Mouse (Mus musculus) left cerebral cortex, adult 9 months (tissue): ENCODE measurements around the gene Strip1.
A peak's percentile ranks its signal among the peaks of the same experiment; 100 is the strongest.
"Not testable (repeated sequence)": the region's sequence is repeated elsewhere in the genome, so short reads cannot be mapped to it uniquely, and the experiment has no call there.

Experiments
- DNase-seq, 2 experiments: peaks; one replicate each; pipeline ENCODE4 v3.0.0; 2022; ENCODE audit warnings: low spot score in 2 of 2

The Strip1 gene

GRCm38 (mm10) chr3:107631523-107631958 lies at the start of gene Strip1:
Gene Strip1 (minus strand): TSS chr3:107631694.
- peak; percentile 85 to 96 for DNase-seq

GRCm38 (mm10) chr3:107680790-107681576 lies 49.5 kb upstream of the Strip1 start:
- DNase-seq: peak; percentile 71 to 81

DNA sequence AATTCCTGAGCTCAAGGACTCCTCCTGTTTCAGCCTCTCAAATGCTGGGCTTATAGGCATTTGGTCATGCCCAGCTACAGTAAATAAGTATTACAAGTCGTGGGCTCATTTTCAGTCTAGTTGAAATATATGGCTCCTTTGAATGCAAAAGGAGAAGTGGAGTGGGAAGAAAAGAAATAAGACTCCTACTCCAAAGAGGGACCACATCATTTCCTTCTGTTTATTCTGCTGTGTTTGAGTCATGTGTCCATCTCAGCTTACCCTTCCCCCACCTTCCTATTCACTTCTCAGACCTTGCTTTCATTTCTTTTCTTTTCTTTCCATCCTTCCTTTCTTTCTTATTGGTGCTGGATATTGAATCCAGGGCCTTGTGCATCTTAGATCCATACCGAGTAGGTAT lies 40.0 kb upstream of the Strip1 start:
- no peak for DNase-seq

DNA sequence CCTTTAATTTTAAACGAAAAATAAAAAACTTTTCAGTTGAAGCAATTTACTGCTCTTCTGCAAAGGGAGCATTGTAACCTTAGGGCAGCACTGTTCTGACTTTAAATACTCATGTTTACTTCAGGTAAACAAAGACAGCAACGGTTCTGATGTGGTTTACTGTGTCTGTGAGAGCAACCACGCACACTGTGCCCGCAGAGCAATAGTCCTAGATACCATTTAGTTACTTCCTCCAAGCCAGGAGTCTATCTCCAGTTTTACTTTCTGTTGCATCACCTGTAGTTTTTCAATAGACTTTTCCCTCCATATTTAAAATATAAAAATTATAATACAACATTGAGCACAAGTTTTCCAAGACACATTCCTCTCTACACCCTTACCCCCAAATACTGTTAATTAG lies 39.0 kb upstream of the Strip1 start:
- no peak for DNase-seq

GRCm38 (mm10) chr3:107668786-107669185 lies 37.3 kb upstream of the Strip1 start:
- DNase-seq: no peak

DNA sequence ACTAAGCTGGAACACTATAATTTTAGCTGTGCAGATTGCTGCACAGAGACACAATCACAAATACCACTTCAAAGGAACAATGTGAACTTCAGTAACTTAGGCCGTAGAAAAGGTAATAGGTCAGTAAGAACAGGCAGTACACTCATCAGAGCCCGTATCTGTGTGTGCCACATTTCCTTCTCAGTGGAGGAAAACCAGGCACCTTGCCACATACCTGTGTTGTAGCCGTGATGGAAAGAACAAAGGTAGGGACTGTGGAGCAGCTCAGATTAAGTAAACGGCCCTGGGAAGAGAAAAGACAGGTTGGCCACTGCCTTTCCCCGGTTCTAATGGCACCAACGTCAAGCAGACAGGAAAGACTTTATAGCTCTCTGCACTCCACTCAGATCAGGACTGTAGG lies 35.9 kb upstream of the Strip1 start:
- no peak for DNase-seq

DNA sequence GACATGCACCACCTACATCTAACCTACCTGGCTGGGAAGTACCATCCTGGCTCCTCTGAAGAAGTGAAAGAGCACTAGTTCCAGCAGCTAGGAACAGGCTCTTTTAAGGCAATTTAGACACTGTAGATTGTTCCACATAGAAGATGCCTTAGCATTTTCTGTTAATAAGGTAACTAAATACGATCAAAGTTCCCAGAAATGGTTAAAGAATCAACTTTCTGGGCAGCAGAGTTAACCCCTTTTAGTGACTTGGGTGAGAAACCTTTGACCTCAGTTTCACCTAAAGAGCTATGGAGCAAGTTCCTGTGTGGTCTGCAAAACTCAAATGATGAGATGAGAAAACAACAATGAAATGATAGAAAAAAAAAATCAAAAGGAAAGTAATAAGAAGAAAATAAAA lies 33.1 kb upstream of the Strip1 start:
- DNase-seq: no peak

DNA sequence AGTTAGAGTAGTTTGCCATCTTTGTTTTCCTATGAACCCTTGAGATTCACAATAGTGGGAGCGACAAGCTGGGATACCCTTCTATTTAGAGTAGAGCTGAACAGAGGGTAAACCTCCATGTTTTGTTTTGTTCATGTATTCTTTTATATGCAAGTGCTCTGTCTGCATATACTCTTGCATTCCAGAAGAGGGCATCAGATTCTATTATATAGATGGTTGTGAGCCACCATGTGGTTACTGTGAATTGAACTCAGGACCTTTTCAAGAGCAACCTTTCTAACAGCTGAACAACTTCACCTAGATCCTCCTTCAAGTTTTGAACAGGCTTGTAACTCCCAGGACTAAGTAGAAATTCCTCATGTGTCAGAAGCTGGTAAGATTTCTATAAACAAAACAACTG lies 27.5 kb upstream of the Strip1 start:
- DNase-seq: no peak

DNA sequence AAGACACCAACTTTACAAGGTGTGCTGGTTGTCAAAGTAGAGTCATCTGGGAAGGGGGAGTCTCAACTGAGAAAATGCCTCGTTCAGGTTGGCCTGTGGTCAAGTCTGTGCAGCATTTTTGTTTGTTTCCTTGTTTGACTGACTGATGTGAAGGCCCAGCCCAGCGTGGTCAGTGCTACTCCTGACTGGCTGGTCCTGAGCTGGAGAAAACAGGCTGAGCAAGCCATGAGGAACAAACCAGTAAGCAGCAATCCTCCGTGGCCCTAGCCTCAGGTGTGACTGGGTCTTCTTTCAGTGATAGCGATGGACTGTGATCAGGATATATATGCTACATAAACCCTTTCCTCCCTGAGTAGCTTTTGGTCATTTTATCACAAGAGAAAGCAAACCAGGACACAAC lies 25.4 kb upstream of the Strip1 start:
- DNase-seq: no peak

DNA sequence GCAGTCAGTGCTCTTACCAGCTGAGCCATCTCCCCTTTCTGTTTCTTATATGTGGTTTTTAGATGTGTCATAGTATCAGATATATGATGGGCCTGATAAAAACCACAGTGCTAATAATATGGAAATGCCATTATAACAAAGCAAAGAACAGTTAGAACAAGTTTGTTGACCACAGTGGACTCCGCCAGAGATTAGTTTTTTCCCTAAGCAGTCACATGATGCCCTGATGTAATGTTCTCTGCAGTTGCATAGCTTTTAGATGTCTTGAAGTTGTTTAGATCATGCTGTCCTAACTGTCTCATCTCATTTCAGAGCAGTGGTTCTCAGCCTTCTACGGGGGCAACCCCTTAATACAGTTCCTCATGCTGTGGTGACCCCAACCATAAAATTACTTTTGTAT lies 24.7 kb upstream of the Strip1 start:
- no peak for DNase-seq

- no peak for DNase-seq
Observed at GRCm38 (mm10) chr3:107655491-107655890, 24.0 kb upstream of the Strip1 start.

- no peak for DNase-seq
Observed at GRCm38 (mm10) chr3:107654861-107655260, 23.4 kb upstream of the Strip1 start.

- no peak for DNase-seq
Observed at GRCm38 (mm10) chr3:107652968-107653367, 21.5 kb upstream of the Strip1 start.

DNA sequence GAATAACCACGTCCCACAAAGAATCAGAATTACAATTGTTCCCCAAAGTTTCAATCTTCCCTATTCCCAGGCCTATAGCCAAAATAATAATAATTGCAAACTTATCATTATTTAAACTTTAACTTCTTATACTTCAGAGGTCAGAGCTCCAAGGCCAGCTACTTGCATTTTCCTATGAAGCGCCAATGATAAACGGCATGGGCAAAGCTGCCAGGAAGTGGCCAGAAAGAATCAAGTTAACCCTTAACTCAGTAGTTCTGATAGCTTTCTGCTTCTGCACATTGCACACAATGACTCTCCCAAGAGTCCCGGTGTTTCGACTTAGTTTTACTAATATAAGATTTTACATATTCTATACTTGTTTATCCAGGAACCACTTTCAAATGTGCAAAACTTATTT lies 18.8 kb upstream of the Strip1 start:
- not testable (repeated sequence) for DNase-seq

- DNase-seq: no peak
Observed at GRCm38 (mm10) chr3:107646947-107647346, 15.5 kb upstream of the Strip1 start.

GRCm38 (mm10) chr3:107637606-107638172 lies 6.2 kb upstream of the Strip1 start:
- DNase-seq: no peak

- DNase-seq: no peak
Observed at GRCm38 (mm10) chr3:107636236-107636635, 4.7 kb upstream of the Strip1 start.

DNA sequence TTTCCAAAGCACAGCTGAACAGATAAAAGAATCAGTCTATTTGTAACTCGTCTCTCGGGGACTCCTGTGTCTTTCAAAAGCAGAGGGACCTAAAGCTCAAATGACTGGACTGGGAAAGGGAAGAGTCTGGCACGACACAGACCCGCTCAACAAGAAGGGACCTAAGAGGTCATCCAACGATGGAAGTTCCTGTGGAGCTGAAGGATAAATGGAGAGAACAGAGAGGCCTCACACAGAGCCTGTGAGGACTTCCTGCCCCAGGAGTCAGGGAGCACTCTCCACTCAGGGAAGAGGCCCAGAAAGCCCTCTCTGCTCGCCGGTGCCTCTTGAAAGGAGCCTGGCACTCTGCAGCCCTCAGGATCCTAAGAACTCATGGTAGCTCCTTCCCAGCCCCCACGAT lies 4.3 kb upstream of the Strip1 start:
- DNase-seq: no peak

DNA sequence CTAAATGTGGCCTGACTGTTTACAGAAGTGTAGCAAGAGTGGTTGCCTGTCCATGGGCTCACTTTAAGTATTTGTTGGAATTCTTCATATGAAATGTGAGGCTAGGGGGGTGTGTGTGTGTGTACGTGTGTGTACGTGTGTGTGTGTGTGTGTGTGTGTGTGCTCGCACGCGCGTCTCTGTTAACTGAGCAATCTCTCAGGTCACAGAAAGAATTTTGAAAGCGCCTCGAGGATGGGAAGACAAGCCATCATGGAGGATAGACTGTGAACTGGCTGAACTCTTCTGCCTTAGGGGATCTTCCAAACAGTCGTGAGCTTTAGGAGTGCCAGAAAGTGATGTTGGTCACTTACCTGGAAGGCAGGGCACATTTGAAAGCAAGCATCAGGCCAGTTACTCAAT lies 2.4 kb upstream of the Strip1 start:
- DNase-seq: no peak

DNA sequence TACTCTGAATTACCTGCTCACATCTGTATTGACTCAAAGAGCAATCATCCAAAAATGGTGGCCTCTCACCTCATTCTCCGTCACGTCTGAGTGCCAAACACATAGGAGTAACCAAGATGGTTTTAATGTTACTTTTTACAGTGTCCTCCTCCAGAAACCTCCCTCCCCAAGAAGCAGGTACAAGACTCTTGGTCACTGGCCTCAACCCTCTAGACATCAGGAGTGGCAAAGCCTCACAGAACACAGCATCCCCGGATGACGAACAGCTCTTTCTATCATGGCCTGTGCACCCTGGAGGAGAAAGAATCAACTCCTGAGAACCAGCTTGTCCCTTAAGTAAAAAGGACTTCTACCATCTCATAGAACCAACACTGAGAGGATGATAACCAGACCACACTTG lies 1.3 kb upstream of the Strip1 start:
- no peak for DNase-seq

GRCm38 (mm10) chr3:107630682-107631522 lies 592 bp downstream of the Strip1 start, which contains the start of gene Gm10961:
Gene Gm10961 (plus strand): TSS chr3:107631322.
- DNase-seq: peak in 1 of 2 experiments; percentile 39

DNA sequence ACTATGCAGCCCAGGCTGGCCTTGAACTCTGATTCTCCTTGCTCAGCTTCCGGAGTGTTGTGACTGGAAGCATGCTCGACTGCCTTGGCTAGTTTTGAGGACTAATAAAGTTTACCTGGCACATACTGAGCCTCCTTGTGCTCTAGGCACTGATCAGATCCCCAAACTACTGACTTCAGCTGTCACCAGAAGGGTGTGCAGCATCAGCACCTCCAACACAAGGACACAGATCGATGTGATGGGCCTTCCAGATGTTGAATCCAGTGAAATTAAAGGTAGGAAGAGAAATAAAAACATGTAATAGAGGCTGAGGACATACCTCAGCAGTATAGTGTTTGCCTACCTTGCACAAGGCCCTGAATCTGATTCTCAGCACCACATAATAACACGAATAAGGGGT lies 2.1 kb downstream of the Strip1 start:
- no peak for DNase-seq

DNA sequence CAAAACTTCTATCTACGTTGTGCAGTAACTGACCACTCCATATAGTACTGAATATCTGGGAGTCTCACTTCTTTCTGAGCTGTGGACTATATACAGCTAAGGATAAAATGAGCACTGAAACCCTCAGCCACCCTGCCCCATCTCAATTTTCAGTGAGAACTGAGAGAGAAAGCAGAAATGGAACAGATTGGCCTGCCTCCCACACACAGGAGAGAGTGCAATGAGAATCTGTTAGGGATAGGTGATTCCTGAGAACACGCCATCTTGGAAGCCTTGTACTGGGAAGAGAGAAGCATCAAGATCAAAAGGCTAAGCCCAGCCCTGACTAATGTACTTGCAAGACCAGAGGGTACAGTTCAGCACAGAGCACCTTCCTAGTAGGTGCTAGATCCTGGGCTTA lies 2.9 kb downstream of the Strip1 start:
- DNase-seq: peak in 1 of 2 experiments; percentile 50
